Mouse (Mus musculus) liver, postnatal 0 days (tissue): ENCODE results near the gene Ptpn7.

Experiments
- CTCF ChIP-seq: sonication (generic); IDR thresholded peaks from 2 replicates; pipeline ENCODE4 v1.5.1; 2016; ENCODE audit warnings: antibody characterized with exemption, low read depth
- EP300 ChIP-seq: IDR thresholded peaks from 2 replicates; pipeline ENCODE4 v1.6.1; 2016; ENCODE audit warnings: antibody characterized with exemption, low read depth, mild to moderate bottlenecking

- TF ChIP-seq CTCF (no peak), EP300 (no peak)
These were observed 50.9 kb downstream of the Ptpn7 start for GRCm38 (mm10) chr1:135183448-135183847.
